Mouse (Mus musculus) heart, embryonic 13.5 days (tissue): ENCODE results near the gene Tmem51. TPM values are rescaled to one million over a fixed set of nuclear protein-coding genes. Genes with fewer than 3 reads are reported as not detected.
A peak's percentile ranks its signal among the peaks of the same experiment; 100 is the strongest.

Source experiments
- ATAC-seq: fragments of 200-750 bp; cut with Nextera tagmentation; 2 replicates; pipeline ENCODE4 v1.8.0; 2017; ENCODE audit warnings: moderate TSS enrichment; ENCODE audit not compliant: insufficient number of reproducible peaks, low FRiP score, low TSS enrichment; ENCODE audit errors: extremely low read depth
- H3K27ac ChIP-seq: fragments of 300-500 bp; sonication (generic); replicated peaks from 2 replicates; pipeline ENCODE4 v1.5.1; 2015; ENCODE audit warnings: moderate library complexity, mild to moderate bottlenecking, inconsistent platforms
- H3K27me3 ChIP-seq: fragments of 300-500 bp; sonication (generic); replicated peaks from 2 replicates; pipeline ENCODE4 v1.6.1; 2015; ENCODE audit warnings: mild to moderate bottlenecking, inconsistent platforms
- H3K36me3 ChIP-seq: fragments of 300-500 bp; sonication (generic); 2 replicates; pipeline ENCODE4 v1.6.1; 2015; ENCODE audit warnings: mild to moderate bottlenecking, inconsistent platforms
- H3K4me1 ChIP-seq: fragments of 300-500 bp; sonication (generic); 2 replicates; pipeline ENCODE4 v1.6.1; 2015; ENCODE audit warnings: inconsistent platforms
- H3K4me2 ChIP-seq: fragments of 300-500 bp; sonication (generic); 2 replicates; pipeline ENCODE4 v1.6.1; 2015; ENCODE audit warnings: inconsistent platforms, mild to moderate bottlenecking, moderate library complexity
- H3K4me3 ChIP-seq: fragments of 300-500 bp; sonication (generic); 2 replicates; pipeline ENCODE4 v1.5.1; 2015; ENCODE audit warnings: moderate library complexity, mild to moderate bottlenecking, inconsistent platforms
- H3K9ac ChIP-seq: fragments of 300-500 bp; sonication (generic); 2 replicates; pipeline ENCODE4 v1.6.1; 2015; ENCODE audit warnings: inconsistent platforms, mild to moderate bottlenecking, moderate library complexity
- H3K9me3 ChIP-seq: fragments of 300-500 bp; sonication (generic); 2 replicates; pipeline ENCODE4 v1.6.1; 2016; ENCODE audit warnings: inconsistent platforms
- WGBS: fragments of 180-500 bp; shearing (Covaris S2); methylation state at CpG from one replicate; pipeline ENCODE4 v1.1.7; 2015; ENCODE audit warnings: mixed read lengths; 5-methylcytosine and 5-hydroxymethylcytosine counted together
- polyA plus RNA-seq: library from polyadenylated mRNA; unstranded; fragments of >200 nt; fragmentation: Nextera tagmentation; extraction: Ambion mirVana; gene quantifications from 2 replicates; pipeline ENCODE4 v1.2.1, GENCODE M21; 2015

Tmem51 gene
- polyA plus RNA-seq, 1 experiment from 2014 or later, result 25.3 TPM

DNA sequence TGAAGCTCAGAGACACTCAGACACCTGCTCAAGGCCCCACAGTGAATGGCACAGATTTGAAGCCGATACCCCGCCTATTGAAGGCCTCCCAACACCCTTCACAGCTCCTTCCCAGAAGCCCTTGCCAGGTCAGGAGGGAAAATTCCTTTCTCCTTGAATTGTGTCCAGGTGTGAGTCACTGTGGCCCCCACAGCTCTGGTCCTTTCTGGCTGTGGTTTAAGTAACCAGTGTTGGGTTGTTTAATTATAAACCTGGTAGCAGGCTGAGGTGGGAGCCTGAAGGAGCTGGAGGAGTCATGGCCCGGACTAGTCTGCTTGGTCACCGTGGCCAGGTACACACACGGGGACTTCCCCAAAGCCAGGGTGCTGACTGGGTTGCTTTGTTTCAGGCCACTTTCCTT lies 37.1 kb downstream of the Tmem51 start:
- H3K4me2 ChIP-seq, result no peak overlapping the region
- no peak for ATAC-seq
- WGBS, result 89% methylated on average over 5 of the region's 5 CpGs
- no peak overlapping the region for H3K4me3 ChIP-seq
- H3K9me3 ChIP-seq, result no peaks in the 10 kb centered on the region
- H3K27ac ChIP-seq, result no peak overlapping the region
- H3K36me3 ChIP-seq, result no peaks in the 10 kb centered on the region
- H3K27me3 ChIP-seq, result no peaks in the 10 kb centered on the region
- peaks cover 54% of the 10 kb centered on the region for H3K4me1 ChIP-seq
- H3K9ac ChIP-seq, result no peak overlapping the region

DNA sequence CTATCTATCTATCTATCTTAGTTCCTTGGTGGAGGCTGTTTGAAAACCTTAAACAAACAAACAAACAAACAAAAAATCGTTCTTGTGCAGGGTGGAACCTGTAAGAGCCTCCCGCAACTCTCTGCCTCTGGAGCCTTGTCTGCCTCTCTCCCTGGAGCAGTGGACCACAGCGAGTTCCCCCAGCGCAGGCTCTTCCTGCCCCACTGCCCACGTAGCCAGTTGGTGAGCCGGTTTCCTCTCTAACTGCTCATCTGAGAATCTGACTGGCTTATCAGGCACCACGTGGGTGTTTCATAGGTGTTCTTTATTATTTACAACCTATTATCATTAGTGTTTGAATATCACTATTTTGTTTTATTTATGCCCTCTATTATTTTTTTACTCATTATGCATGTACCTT lies 37.6 kb downstream of the Tmem51 start:
- H3K4me3 ChIP-seq, result no peak overlapping the region
- H3K9ac ChIP-seq, result no peak overlapping the region
- H3K36me3 ChIP-seq, result no peaks in the 10 kb centered on the region
- H3K27ac ChIP-seq, result no peak overlapping the region
- no peaks in the 10 kb centered on the region for H3K27me3 ChIP-seq
- no peaks in the 10 kb centered on the region for H3K9me3 ChIP-seq
- no peak overlapping the region for H3K4me2 ChIP-seq
- peaks cover 58% of the 10 kb centered on the region for H3K4me1 ChIP-seq
- no peak for ATAC-seq
- 72% methylated on average over 7 of the region's 7 CpGs for WGBS

DNA sequence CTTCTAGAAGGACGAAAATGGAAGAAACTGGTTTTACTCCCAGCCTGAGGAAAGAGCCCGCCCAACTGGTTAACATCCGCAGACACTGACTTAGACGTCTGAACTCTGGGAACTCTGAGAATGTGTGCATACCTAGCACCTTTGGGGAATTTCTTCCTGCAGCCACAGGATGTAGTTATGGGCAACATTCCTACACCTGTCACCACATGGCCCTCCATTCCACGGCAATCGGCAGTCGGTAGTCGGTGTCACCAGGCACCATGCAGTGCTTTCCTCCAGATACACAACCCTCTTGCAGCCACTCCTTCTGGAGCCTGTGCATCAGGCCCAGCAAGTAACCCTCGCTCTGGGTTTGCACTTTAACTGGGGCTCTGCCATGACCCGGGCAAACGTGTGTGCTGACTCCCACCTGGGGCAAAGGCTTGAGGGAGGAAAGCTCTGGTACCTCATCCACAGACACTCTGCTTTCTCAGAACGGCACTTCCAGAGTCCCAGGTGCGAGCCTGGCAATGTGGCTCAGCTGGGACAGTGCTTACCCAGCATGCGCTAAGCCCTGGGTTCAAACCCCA lies 38.4 kb downstream of the Tmem51 start:
- no peak overlapping the region for H3K4me2 ChIP-seq
- H3K27ac ChIP-seq, result no peak overlapping the region
- no peak overlapping the region for H3K9ac ChIP-seq
- no peaks in the 10 kb centered on the region for H3K27me3 ChIP-seq
- no peaks in the 10 kb centered on the region for H3K9me3 ChIP-seq
- H3K4me1 ChIP-seq, result peaks cover 62% of the 10 kb centered on the region
- WGBS, result 70% methylated on average over 14 of the region's 14 CpGs
- H3K36me3 ChIP-seq, result no peaks in the 10 kb centered on the region
- no peak overlapping the region for H3K4me3 ChIP-seq
- ATAC-seq, result no peak

DNA sequence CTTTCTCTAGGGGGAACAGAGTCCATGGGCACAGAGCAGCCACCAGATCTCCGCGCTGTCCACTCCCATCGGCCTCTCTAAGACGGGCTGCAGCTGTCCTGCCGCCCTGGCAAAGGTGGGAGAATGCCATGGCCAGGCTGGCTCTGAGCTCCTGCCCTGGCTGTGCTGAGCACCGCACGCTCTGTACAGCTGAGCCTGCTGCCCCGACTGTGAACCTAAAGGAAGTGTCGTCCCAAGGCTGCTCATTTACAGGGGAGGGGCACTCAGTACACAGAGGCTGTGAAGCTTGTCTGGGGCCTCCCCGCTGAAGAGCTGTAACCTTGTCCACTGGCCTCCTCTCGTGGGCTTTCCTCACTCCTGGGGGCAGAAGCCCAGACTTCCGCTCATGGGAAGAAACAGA lies 39.7 kb downstream of the Tmem51 start:
- ATAC-seq, result no peak
- 40% methylated on average over 12 of the region's 12 CpGs for WGBS
- peak overlapping the region; percentile 55 for H3K9ac ChIP-seq
- H3K27ac ChIP-seq, result peak overlapping the region; percentile 29; the same call in 1 of the 2 replicates
- no peak overlapping the region for H3K4me3 ChIP-seq
- no peaks in the 10 kb centered on the region for H3K27me3 ChIP-seq
- H3K36me3 ChIP-seq, result no peaks in the 10 kb centered on the region
- peaks cover 70% of the 10 kb centered on the region for H3K4me1 ChIP-seq
- H3K9me3 ChIP-seq, result no peaks in the 10 kb centered on the region
- H3K4me2 ChIP-seq, result no peak overlapping the region

DNA sequence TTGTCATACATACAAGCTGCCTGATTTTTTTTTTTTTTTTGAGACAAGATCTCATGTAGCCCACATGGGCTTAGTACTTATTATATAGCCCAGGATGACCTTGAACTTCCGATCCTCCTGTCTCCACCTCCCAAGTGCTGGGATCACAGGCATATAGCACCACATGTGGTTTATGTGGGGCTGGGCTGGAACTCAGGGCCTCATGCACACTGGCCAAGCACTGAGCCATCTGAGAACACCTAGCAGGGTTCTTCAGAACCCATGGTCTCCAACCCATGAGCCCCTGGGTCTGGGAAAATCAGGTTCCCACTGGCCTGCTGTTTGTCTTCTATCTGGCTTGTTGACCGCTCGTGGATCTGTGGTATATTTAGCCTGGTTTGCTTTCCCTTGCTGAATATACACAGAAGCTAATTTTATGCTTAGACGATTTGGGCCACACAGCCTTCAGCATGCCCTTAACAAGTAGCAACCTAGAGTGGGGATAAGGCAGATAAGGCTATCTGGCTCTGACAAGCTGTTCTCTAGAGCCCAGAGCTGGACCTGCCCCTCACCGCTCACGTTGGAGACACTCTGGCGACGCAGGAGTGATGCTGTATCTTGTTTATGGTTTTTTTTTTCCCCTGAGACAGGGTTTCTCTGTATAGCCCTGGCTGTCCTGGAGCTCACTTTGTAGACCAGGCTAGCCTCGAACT lies 44.3 kb downstream of the Tmem51 start:
- no peak overlapping the region for H3K4me3 ChIP-seq
- no peaks in the 10 kb centered on the region for H3K9me3 ChIP-seq
- peaks cover 60% of the 10 kb centered on the region for H3K4me1 ChIP-seq
- no peak overlapping the region; the same call in 1 of the 2 replicates for H3K9ac ChIP-seq
- peaks cover 25% of the 10 kb centered on the region for H3K36me3 ChIP-seq
- H3K27me3 ChIP-seq, result no peaks in the 10 kb centered on the region
- ATAC-seq, result no peak
- no peak overlapping the region for H3K4me2 ChIP-seq
- H3K27ac ChIP-seq, result peak overlapping the region; percentile 92
- 33% methylated on average over 9 of the region's 9 CpGs for WGBS

DNA sequence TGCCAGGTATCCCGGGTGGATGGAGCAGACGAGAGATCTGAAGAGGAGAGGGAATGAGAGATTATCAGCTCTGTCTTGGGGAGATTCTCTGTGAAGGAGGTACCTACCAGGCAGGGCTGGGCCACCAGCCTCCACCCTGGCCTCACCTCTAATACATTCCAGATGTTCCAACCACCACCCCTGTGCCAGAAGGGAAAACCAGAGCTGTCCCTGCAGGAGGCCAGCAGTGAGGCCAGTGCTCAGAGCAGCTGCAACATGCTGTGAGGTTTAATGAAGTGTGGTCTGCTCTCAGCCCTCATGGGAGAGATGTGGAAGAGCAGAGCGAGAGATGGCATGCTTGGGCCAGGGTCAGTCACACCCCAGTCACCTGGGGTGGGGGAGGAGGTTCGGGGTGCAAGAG lies 46.2 kb downstream of the Tmem51 start:
- no peaks in the 10 kb centered on the region for H3K27me3 ChIP-seq
- H3K27ac ChIP-seq, result no peak overlapping the region
- H3K36me3 ChIP-seq, result peaks cover 25% of the 10 kb centered on the region
- WGBS, result 65% methylated on average over 4 of the region's 4 CpGs
- peaks cover 41% of the 10 kb centered on the region for H3K4me1 ChIP-seq
- no peak for ATAC-seq
- no peaks in the 10 kb centered on the region for H3K9me3 ChIP-seq
- H3K4me3 ChIP-seq, result no peak overlapping the region
- 0 out of 2 replicates have a peak overlapping the region, but pooled peaks have one; percentile 37 for H3K9ac ChIP-seq
- H3K4me2 ChIP-seq, result no peak overlapping the region

DNA sequence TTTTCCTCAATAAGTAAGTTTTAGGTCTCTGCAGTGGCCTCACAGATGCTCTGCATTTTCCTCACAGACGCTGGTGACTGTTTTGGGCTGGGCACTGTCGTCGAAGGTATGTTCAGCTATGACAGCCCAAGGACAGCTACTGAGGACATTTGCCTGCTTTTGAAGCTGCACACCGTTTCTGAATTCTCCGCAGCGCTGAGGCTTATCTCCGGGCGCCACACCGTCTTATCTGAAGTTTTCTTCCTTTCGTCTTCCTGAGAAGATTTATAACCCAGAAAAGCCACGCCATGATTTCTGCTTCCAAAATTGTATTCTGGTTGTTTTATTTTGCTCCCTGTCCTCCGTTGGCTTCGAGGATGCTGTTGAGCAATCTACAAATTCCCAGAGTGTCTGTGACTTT lies 55.6 kb downstream of the Tmem51 start:
- whole genome bisulfite sequencing, result 13% methylated on average over 13 of the region's 13 CpGs
- H3K9ac ChIP-seq, result peak overlapping the region; percentile 61
- peak overlapping the region; percentile 48 for H3K4me2 ChIP-seq
- peaks cover 24% of the 10 kb centered on the region for H3K36me3 ChIP-seq
- 0 out of 2 replicates have a peak overlapping the region, but pooled peaks have one; percentile 6 for H3K4me3 ChIP-seq
- peaks cover 7% of the 10 kb centered on the region for H3K4me1 ChIP-seq
- no peak overlapping the region for H3K27ac ChIP-seq
- no peak for ATAC-seq
- no peaks in the 10 kb centered on the region for H3K27me3 ChIP-seq
- H3K9me3 ChIP-seq, result no peaks in the 10 kb centered on the region

DNA sequence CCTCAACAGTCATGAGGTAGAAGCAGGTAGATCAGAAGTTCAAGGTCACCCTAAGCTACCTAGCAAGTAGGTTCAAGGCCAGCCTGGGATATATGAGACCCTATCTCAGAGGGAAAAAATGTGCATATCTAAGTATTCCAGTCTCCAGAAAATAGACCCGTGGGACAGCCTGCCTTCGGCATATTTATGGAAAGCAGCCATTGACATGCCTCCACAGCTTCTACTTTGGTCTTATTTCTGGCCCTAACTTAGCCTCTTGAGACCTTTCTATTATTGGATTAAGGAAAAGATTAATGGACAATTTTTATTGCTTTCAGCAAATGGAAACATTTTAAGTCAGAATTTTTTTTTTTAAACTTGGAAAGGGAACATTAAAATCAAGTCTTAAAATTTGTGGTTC lies 57.1 kb downstream of the Tmem51 start:
- ATAC-seq, result no peak

DNA sequence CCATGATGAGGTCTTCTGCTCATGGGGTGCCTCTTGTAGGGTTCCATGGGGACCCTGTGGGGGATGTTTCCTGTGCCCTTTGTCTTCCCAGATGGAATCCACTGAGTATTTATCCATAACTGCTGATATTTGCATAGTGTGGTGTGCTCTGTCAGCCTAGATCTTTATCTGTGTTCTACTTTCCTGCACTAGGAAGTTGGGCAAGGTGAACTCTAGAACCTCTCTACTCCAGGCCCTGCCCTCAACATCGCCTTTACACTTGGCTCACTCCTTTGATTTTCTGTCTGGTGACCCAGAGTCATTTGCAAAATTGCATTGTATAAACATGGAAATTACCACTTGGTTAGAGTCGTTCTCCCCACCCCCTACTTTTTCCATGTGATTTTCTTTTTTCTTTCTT lies 59.6 kb downstream of the Tmem51 start:
- H3K9me3 ChIP-seq, result no peaks in the 10 kb centered on the region
- H3K9ac ChIP-seq, result no peak overlapping the region
- no peak for ATAC-seq
- no peak overlapping the region for H3K27ac ChIP-seq
- no peaks in the 10 kb centered on the region; the same call in 1 of the 2 replicates for H3K27me3 ChIP-seq
- 87% methylated on average over 2 of the region's 2 CpGs for WGBS
- no peak overlapping the region for H3K4me2 ChIP-seq
- H3K36me3 ChIP-seq, result no peaks in the 10 kb centered on the region
- H3K4me3 ChIP-seq, result no peak overlapping the region
- peaks cover 9% of the 10 kb centered on the region for H3K4me1 ChIP-seq

More for the DNA sequence above, 57.1 kb downstream of the Tmem51 start:
- H3K4me2 ChIP-seq, result no peak overlapping the region
- H3K9me3 ChIP-seq, result no peaks in the 10 kb centered on the region
- peaks cover 16% of the 10 kb centered on the region for H3K36me3 ChIP-seq
- H3K9ac ChIP-seq, result no peak overlapping the region
- H3K27me3 ChIP-seq, result no peaks in the 10 kb centered on the region
- no peak overlapping the region for H3K27ac ChIP-seq
- WGBS, result 55% methylated on average over 2 of the region's 2 CpGs
- H3K4me1 ChIP-seq, result peaks cover 9% of the 10 kb centered on the region
- H3K4me3 ChIP-seq, result no peak overlapping the region

DNA sequence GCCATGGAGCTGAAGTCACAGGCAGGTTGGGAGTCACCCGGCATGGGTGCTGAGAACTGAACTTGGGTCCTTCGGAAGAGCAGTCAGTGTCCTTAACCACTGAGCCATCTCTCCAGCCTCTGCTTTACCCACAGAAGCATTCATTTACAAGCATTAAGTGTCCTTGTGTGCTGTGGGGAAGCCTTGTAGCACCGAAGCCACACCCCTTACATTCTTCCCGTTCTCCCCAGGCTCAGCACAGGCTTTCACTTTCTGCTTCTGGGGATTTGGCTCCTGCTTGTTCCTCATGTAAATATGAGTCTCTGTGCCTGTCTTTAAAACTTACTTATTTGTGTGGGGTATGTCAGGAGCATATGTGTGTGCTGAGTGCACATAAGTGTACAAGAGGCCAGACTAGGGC lies 60.9 kb downstream of the Tmem51 start:
- Histone ChIP-seq H3K36me3 (no peaks in the 10 kb centered on the region), H3K4me1 (peaks cover 10% of the 10 kb centered on the region), H3K4me3 (no peak overlapping the region), H3K9ac (no peak overlapping the region), H3K27ac (no peak overlapping the region), H3K9me3 (no peaks in the 10 kb centered on the region), H3K27me3 (no peaks in the 10 kb centered on the region; the same call in 1 of the 2 replicates), H3K4me2 (no peak overlapping the region)
- 68% methylated on average over 4 of the region's 4 CpGs for WGBS
- no peak for ATAC-seq

DNA sequence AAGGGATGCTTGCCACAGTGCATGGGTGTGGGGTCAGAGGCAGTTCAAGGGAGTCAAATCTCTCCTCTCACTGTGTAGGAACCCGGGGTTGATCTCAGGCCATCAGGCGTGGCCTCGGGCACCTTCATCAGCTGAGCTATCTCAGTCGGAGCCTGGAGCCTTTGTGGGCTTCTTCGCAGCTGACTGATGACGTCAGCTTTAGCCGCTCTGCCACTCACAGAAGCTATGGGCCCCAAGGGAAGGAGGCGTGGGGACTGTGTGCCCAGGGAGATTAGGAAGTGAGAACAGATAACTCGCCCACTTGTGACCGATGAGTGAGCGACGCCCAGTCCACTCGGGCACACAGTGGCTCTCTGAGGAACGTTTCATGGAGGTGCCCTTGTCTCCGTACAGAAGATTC lies 66.4 kb downstream of the Tmem51 start:
- Histone ChIP-seq H3K4me1 (peaks cover 47% of the 10 kb centered on the region), H3K4me3 (peak overlapping the region; percentile 24), H3K36me3 (no peaks in the 10 kb centered on the region), H3K27me3 (peaks cover 35% of the 10 kb centered on the region), H3K9ac (peak overlapping the region; percentile 33; the same call in 1 of the 2 replicates), H3K4me2 (peak overlapping the region; percentile 59), H3K9me3 (no peaks in the 10 kb centered on the region), H3K27ac (peak overlapping the region; percentile 39; the same call in 1 of the 2 replicates)
- peak; percentile 66 for ATAC-seq
- 4% methylated on average over 15 of the region's 15 CpGs for WGBS
